Mouse (Mus musculus): ENCODE measurements around the gene Fau.
"Not testable (repeated sequence)": the region's sequence is repeated elsewhere in the genome, so short reads cannot be mapped to it uniquely, and the experiment has no call there.

Gene Fau

GRCm38 (mm10) chr19:6057313-6058096 lies at the start of gene Fau, which contains the start of gene Mrpl49:
Gene Fau, plus strand, starts transcription at chr19:6057844.
Gene Mrpl49, minus strand, starts transcription at chr19:6057785.
- DNase-seq (ENCODE audit: low read depth, low spot score): peak; percentile 98

- peak; percentile 70 for DNase-seq (ENCODE audit: low read depth, low spot score)
These were observed 48.5 kb upstream of the Fau start for GRCm38 (mm10) chr19:6009137-6009536.

GRCm38 (mm10) chr19:6013691-6014090 lies 44.0 kb upstream of the Fau start:
- DNase-seq (ENCODE audit: low read depth, low spot score): no peak

GRCm38 (mm10) chr19:6014991-6015510 lies 42.6 kb upstream of the Fau start:
- peak; percentile 64 for DNase-seq (ENCODE audit: low read depth, low spot score)

GRCm38 (mm10) chr19:6015511-6016315 lies 41.9 kb upstream of the Fau start, which contains the start of gene Capn1:
Gene Capn1, minus strand, starts transcription at chr19:6015897.
- peak; percentile 79 for DNase-seq (ENCODE audit: low read depth, low spot score)

GRCm38 (mm10) chr19:6016532-6016931 lies 41.1 kb upstream of the Fau start:
- DNase-seq (ENCODE audit: low read depth, low spot score): peak; percentile 74

- peak; percentile 93 for DNase-seq (ENCODE audit: low read depth, low spot score)
These were observed 39.2 kb upstream of the Fau start for GRCm38 (mm10) chr19:6018142-6019089.

- no peak for DNase-seq (ENCODE audit: low read depth, low spot score)
These were observed 37.4 kb upstream of the Fau start for GRCm38 (mm10) chr19:6020276-6020675.

GRCm38 (mm10) chr19:6023059-6023458 lies 34.6 kb upstream of the Fau start:
- no peak for DNase-seq (ENCODE audit: low read depth, low spot score)

GRCm38 (mm10) chr19:6023930-6024329 lies 33.7 kb upstream of the Fau start:
- no peak for DNase-seq (ENCODE audit: low read depth, low spot score)

- DNase-seq (ENCODE audit: low read depth, low spot score): no peak
These were observed 28.7 kb upstream of the Fau start for GRCm38 (mm10) chr19:6028991-6029390.

- DNase-seq (ENCODE audit: low read depth, low spot score): peak; percentile 72
These were observed 28.2 kb upstream of the Fau start for GRCm38 (mm10) chr19:6029426-6029825.

- DNase-seq (ENCODE audit: low read depth, low spot score): no peak
These were observed 26.9 kb upstream of the Fau start for GRCm38 (mm10) chr19:6030520-6031280.

GRCm38 (mm10) chr19:6035966-6036585 lies 21.6 kb upstream of the Fau start:
- DNase-seq (ENCODE audit: low read depth, low spot score): no peak

GRCm38 (mm10) chr19:6037695-6038094 lies 19.9 kb upstream of the Fau start:
- no peak for DNase-seq (ENCODE audit: low read depth, low spot score)

- no peak for DNase-seq (ENCODE audit: low read depth, low spot score)
These were observed 19.3 kb upstream of the Fau start for GRCm38 (mm10) chr19:6038326-6038725.

GRCm38 (mm10) chr19:6040002-6040401 lies 17.6 kb upstream of the Fau start:
- DNase-seq (ENCODE audit: low read depth, low spot score): no peak

GRCm38 (mm10) chr19:6042293-6042692 lies 15.4 kb upstream of the Fau start:
- no peak for DNase-seq (ENCODE audit: low read depth, low spot score)

- DNase-seq (ENCODE audit: low read depth, low spot score): not testable (repeated sequence)
These were observed 13.5 kb upstream of the Fau start for GRCm38 (mm10) chr19:6044102-6044501.

All from ES-CJ7 (cell line).